Mouse (Mus musculus) urinary bladder, postnatal 0 days (tissue): ENCODE data around the gene Vmn1r127. TPM values are rescaled to one million over a fixed set of nuclear protein-coding genes. Genes with fewer than 3 reads are reported as not detected.

Experiments
- polyA plus RNA-seq: library from polyadenylated mRNA; unstranded; fragments of >200 nt; fragmentation: Nextera tagmentation; extraction: Ambion mirVana; gene quantifications from 2 replicates; pipeline ENCODE4 v1.2.1, GENCODE M21; 2015

Vmn1r127 gene
- polyA plus RNA-seq, result not detected in 2 replicates

DNA sequence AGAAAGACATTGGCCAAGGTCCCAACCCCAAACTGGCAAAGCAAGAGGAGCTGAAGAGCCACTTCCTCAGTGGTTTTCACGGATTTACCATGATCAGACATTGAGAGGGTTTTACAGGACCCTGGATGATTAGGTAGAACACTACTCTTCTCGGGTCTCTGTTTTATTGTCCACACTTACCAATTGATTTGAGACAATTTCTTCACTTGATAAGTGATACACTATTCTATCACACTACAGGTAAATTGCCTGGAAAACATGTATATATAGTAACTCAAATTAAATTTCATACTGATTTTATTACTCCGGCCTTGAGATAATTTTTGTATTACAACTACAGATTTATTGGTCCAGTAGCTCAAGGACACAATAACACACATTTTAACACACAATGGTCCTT, at the start of gene Vmn1r127:
Gene Vmn1r127, minus strand, starts transcription at position 101 of the 400 bp plus-strand sequence.

DNA sequence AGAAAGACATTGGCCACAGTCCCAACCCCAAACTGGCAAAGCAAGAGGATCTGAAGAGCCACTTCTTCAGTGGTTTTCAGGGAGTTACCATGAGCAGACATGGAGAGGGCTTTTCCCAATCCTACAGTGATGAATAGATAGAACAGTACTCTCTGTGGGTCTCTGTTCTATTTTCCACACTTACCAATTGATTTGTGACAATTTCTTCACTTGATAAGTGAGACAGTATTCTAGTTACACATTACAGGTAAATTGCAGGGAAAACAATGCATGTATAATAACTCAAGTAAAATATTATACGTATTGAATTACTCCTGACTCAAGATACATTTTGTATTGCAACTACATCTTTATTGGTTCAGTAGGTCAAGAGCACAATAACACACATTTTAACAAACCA, 41.5 kb upstream of the Vmn1r127 start, which contains the start of gene Vmn1r129:
Gene Vmn1r129, minus strand, starts transcription at position 101 of the 400 bp plus-strand sequence.

DNA sequence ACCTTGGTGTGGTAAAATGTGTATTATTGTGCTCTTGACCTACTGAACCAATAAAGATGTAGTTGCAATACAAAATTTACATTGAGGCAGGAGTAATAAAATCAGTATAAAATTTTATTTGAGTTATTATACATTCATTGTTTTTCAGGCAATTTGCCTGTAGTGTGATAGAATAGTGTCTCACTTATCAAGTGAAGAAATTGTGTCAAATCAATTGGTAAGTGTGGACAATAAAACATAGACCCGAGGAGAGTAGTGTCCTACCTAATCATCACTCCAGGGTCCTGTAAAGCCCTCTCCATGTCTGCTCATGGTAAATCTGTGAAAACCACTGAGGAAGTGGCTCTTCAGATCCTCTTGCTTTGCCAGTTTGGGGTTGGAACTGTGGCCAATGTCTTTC, 29.4 kb upstream of the Vmn1r127 start, which contains the start of gene Vmn1r128:
Gene Vmn1r128, plus strand, starts transcription at position 301 of the 400 bp plus-strand sequence.

DNA sequence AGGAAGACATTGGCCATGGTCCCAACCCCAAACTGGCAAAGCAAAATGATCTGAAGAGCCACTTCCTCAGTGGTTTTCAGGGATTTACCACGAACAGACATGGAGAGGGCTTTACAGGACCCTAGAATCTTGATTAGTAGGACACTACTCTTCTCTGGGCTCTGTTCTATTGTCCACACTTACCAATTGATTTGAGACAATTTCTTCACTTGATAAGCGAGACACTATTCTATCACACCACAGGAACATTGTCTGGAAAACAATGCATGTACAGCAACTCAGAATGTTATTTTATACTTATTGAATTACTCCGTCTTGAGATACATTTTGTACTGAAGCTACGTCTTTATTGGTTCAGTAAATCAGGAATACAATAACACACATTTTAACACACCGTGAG, 18.3 kb downstream of the Vmn1r127 start, which contains the start of gene Vmn1r126:
Gene Vmn1r126, minus strand, starts transcription at position 101 of the 400 bp plus-strand sequence.

DNA sequence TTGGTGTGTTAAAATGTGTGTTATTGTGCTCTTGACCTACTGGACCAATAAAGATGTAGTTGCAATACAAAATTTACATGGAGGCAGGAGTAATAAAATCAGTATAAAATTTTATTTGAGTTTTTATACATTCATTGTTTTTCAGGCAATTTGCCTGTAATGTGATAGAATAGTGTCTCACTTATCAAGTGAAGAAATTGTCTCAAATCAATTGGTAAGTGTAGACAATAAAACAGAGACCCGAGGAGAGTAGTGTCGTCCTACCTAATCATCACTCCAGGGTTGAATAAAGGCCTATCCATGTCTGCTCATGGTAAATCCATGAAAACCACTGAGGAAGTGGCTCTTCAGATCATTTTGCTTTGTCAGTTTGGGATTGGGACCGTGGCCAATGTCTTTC, 47.8 kb downstream of the Vmn1r127 start, which contains the start of gene Vmn1r125:
Gene Vmn1r125, plus strand, starts transcription at position 301 of the 400 bp plus-strand sequence.

Other genes with a start within 250 kb of the Vmn1r127 start
- gene Vmn1r121, start 221.3 kb downstream of the Vmn1r127 start, polyA plus RNA-seq, result not detected in 2 replicates
- not detected in 2 replicates for gene Vmn1r122, start 185.7 kb downstream of the Vmn1r127 start, polyA plus RNA-seq
- not detected in 2 replicates for gene Vmn1r123, start 157.7 kb downstream of the Vmn1r127 start, polyA plus RNA-seq
- gene Gm5157, start 129.4 kb downstream of the Vmn1r127 start, polyA plus RNA-seq, result not detected in 2 replicates
- not detected in 2 replicates for gene Vmn1r124, start 59.2 kb downstream of the Vmn1r127 start, polyA plus RNA-seq
- not detected in 2 replicates for gene Vmn1r125, start 47.7 kb downstream of the Vmn1r127 start, polyA plus RNA-seq
- gene Vmn1r126, start 18.4 kb downstream of the Vmn1r127 start, polyA plus RNA-seq, result not detected in 2 replicates
- gene Vmn1r128, start 29.5 kb upstream of the Vmn1r127 start, polyA plus RNA-seq, result not detected in 2 replicates
- not detected in 2 replicates for gene Vmn1r129, start 41.4 kb upstream of the Vmn1r127 start, polyA plus RNA-seq
- gene Gm6882, start 112.9 kb upstream of the Vmn1r127 start, polyA plus RNA-seq, result not detected in 2 replicates
- not detected in 2 replicates for gene Vmn1r130, start 191.9 kb upstream of the Vmn1r127 start, polyA plus RNA-seq
- gene Vmn1r131, start 226.2 kb upstream of the Vmn1r127 start, polyA plus RNA-seq, result not detected in 2 replicates